Mouse (Mus musculus): ENCODE data around the gene Prpf6. TPM values are rescaled to one million over a fixed set of nuclear protein-coding genes. Genes with fewer than 3 reads are reported as not detected.

The Prpf6 gene
- 120 TPM for polyA plus RNA-seq (2017; shearing (Covaris generic))

GRCm38 (mm10) chr2:181591528-181592085 lies at the start of gene Prpf6:
Gene Prpf6, plus strand, starts transcription at chr2:181591868.

DNA sequence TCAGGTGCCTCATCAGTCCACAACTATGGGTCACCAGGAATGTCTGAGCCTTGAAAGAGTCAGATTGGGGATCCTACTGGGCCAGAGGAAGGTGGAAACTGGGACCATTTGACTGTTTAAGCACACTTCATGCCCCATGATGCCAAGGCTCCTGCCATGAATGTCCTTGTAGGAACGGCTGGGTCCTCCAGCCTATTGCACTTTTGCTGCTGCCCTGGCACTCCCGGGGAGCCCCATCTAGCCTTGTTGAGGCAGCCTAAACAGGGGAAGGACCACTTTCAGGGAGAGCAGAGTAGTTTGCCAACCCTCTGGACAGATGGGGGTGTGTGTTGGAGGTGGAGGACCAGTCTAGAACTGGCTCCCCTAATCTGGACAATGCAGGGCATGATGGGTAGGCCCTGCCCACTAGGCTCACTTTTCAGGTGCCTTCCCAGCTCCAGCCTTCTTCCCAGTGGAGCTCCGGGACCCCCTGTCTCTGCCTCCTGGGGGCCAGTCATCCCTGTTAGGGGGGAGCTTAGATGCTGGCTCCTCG lies 7.2 kb upstream of the Prpf6 start, which contains the start of gene Uckl1:
Gene Uckl1, minus strand, starts transcription at position 482 of the 532 bp plus-strand sequence.

DNA sequence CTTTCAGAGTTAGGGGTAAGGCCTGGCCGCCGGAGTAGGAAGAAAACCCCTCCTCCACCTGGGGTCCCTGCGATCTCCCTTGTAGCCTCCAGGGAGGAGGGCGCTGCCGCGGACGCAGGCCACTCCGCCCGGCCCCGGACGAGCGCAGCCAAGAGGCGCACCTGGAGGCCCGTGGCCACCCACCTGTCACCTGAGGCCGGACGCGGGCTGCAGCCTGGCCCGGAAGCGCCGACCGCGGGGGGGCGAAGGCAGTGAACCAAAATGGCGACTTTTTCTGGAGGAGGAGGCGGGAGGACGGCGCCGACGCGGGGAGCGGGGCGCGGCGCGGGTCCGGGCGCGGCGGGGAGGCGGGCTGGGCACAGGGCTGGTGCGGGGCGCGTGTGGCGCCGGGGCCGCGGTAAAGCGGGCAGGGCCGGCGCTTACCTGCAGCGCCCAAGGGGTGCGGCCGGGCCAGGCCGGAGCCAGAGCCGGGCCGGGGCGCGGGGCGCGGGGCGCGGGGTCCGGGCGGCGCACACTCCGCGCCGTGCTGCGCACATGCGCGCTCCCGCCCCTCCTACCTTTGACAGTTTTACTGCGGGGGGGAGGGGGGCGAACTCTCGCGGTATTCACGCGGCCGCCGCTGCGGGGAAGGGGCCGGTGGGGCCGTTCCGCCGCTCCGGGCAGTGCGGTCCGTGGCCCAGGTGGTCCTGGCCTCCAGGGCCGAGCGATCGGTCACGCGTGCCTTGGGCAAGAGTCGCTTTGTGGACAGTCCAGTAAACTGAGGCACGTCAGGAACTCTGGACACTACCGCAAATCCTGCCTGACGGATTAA lies 768 bp downstream of the Prpf6 start, which contains the start of gene Zfp512b:
Gene Zfp512b, minus strand, starts transcription at position 573 of the 811 bp plus-strand sequence.

DNA sequence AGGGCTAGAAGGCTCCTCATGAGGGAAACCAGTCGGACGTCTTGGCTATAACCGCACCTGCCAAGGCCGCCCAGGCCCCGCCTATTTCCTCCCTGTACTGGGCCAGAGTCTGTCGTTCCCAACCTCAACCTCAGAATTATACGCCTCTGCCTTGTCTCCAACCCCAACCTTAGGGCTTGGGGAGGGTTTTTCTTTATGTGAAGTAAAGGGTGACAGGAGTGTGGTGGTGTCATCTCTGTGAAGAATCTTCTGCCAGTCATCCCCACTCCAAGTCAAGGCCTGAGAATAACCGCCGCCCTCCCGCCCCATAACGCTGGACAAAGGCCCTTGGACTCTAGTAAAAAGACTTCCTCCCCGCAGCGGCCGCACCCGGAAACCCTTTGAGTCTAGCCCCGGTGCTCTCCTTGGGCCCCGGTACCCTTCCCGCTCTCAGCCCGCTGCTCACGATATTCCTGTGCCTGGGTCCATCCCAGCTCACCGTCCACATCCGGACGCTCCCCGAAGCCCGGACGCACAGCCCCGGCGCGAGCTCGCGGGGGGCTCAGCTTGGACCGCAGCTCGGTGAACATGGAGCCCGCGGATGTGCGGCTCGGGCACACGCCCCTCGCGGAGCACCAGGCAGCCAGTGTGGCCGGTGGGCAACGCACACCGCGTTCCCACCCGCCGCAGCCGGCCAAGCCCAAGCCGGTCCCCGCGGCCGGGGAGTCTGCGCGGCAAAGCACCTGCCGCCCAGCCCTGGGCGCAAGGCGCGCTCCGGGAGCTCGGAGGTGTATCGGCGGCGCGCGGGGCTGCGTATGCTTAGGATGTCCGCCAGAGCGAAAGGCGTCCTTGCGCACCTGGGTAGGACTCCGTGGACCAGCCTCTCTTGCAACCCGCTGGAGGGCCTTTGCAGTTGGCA lies 7.0 kb downstream of the Prpf6 start, which contains the start of gene Samd10:
Gene Samd10, minus strand, starts transcription at position 759 of the 898 bp plus-strand sequence.

GRCm38 (mm10) chr2:181656734-181657133 lies 65.1 kb downstream of the Prpf6 start, which contains the start of gene Gm29797:
Gene Gm29797, plus strand, starts transcription at chr2:181657034.

GRCm38 (mm10) chr2:181671326-181671725 lies 79.7 kb downstream of the Prpf6 start, which contains the start of gene Sox18:
Gene Sox18, minus strand, starts transcription at chr2:181671640.

DNA sequence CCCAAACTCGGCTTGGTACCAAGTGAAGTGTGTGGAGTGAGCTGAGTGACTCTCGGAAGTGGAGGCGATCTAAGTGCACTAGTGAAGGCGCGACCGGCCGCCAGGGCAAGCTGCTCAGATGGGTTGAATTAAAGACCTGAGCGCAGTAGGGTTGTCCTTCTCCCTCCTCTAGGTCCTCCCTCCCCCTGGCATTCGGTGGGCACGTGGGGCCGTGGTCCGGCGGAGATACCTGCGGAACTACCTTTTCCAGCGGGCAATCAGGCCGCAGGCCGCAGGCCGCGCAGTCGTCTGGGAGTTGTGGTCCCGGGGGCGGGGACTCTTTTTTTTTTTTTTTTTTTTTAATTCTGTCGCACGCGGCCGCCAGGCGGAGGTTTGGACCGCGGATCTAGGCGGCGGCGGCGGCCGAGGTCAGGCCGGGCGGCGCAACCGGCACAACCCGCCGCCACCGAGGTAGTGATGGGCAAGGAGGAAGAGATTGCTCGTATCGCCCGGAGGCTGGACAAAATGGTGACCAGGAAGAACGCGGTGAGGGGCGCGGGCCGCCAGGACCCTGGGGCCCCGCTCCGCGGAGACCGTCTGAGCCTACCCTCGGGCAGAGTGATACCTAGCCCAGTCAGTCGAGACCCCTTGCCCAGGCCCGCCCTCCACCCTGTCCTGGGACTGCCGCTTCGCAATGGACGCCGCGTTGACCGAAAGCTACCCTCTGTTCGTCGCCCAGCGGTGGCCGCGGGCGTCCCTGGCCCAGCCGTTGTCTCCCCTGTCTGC lies 88.5 kb downstream of the Prpf6 start, which contains the start of gene Tcea2:
Gene Tcea2, plus strand, starts transcription at position 360 of the 765 bp plus-strand sequence.

GRCm38 (mm10) chr2:181693339-181694280 lies 101.9 kb downstream of the Prpf6 start, which contains the start of gene Rgs19:
Gene Rgs19, minus strand, starts transcription at chr2:181693977.

DNA sequence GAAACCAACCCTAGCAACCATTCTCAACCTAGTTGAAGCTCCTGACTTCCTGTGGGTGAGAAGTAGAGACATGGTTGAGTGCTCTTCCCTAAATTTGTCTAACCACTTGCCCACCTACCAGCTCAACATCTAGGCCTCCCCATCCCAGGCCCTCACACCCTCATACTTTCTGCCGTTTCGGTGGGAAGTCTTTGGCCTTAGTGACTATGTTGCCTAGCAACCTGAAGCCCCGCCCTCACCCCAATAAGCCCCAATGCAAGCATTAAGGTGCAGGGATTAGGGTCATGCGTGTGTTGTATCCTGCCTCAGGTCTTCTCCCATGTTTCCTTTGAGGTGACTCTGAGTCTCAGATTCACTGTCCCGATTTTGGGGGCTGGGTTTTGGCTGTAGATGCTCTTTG lies 106.6 kb downstream of the Prpf6 start, which contains the start of gene Lkaaear1:
Gene Lkaaear1, minus strand, starts transcription at position 202 of the 400 bp plus-strand sequence.

Other genes with a start within 250 kb of the Prpf6 start
- 114 TPM for gene Zgpat, start 226.9 kb upstream of the Prpf6 start, polyA plus RNA-seq (2017; shearing (Covaris generic))
- 169 TPM for gene Arfrp1, start 226.5 kb upstream of the Prpf6 start, polyA plus RNA-seq (2017; shearing (Covaris generic))
- 343 TPM for gene Lime1, start 211.8 kb upstream of the Prpf6 start, polyA plus RNA-seq (2017; shearing (Covaris generic))
- gene Zbtb46, start 132.4 kb upstream of the Prpf6 start, polyA plus RNA-seq (2017; shearing (Covaris generic)): 1.9 TPM
- not detected for gene Abhd16b, start 98.7 kb upstream of the Prpf6 start, polyA plus RNA-seq (2017; shearing (Covaris generic))
- 93.7 TPM for gene Tpd52l2, start 94.7 kb upstream of the Prpf6 start, polyA plus RNA-seq (2017; shearing (Covaris generic))
- 122 TPM for gene Dnajc5, start 71.4 kb upstream of the Prpf6 start, polyA plus RNA-seq (2017; shearing (Covaris generic))
- gene Uckl1, start 7.0 kb upstream of the Prpf6 start, polyA plus RNA-seq (2017; shearing (Covaris generic)): 242 TPM
- 17.0 TPM for gene Zfp512b, start 935 bp downstream of the Prpf6 start, polyA plus RNA-seq (2017; shearing (Covaris generic))
- 11.0 TPM for gene Samd10, start 7.3 kb downstream of the Prpf6 start, polyA plus RNA-seq (2017; shearing (Covaris generic))
- gene Gm29797, start 65.2 kb downstream of the Prpf6 start, polyA plus RNA-seq (2017; shearing (Covaris generic)): not detected
- not detected for gene Sox18, start 79.8 kb downstream of the Prpf6 start, polyA plus RNA-seq (2017; shearing (Covaris generic))
- gene Tcea2, start 88.4 kb downstream of the Prpf6 start, polyA plus RNA-seq (2017; shearing (Covaris generic)): 26.7 TPM
- gene Rgs19, start 102.1 kb downstream of the Prpf6 start, polyA plus RNA-seq (2017; shearing (Covaris generic)): 241 TPM
- gene Lkaaear1, start 106.6 kb downstream of the Prpf6 start, polyA plus RNA-seq (2017; shearing (Covaris generic)): not detected
- 0.16 TPM for gene Oprl1, start 123.1 kb downstream of the Prpf6 start, polyA plus RNA-seq (2017; shearing (Covaris generic))
- not detected for gene Myt1, start 171.5 kb downstream of the Prpf6 start, polyA plus RNA-seq (2017; shearing (Covaris generic))
- 102 TPM for gene Pcmtd2, start 246.0 kb downstream of the Prpf6 start, polyA plus RNA-seq (2017; shearing (Covaris generic))

Data from inflammation-experienced regulatory T-cells, adult 16 weeks (primary cell).